Mouse (Mus musculus): ENCODE data around the gene Pecr.

Pecr gene

GRCm38 (mm10) chr1:72237007-72237775 is 46.9 kb downstream of the Pecr start:
- 7% methylated on average over 13 of the region's 13 CpGs for WGBS

GRCm38 (mm10) chr1:72236363-72237006 is 47.6 kb downstream of the Pecr start:
- WGBS: 0% methylated on average over 38 of the region's 50 CpGs

DNA sequence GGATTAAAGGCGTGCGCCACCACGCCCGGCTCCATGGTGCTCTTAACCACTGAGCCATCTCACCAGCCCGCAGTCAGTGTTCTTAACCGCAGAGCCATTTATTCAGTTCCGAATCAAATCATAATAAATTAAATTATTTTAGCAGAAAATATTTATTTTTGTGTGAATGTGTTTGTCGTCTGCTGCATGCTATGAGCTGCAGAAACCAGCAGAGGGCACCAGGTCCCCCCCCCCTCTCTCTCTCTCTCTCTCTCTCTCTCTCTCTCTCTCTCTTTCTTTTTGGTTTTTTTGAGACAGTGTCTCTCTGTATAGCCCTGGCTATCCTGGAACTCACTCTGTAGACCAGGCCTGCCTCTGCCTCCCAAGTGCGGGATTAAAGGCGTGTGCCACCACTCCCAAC is 51.5 kb downstream of the Pecr start:
- WGBS: 81% methylated on average over 10 of the region's 10 CpGs

DNA sequence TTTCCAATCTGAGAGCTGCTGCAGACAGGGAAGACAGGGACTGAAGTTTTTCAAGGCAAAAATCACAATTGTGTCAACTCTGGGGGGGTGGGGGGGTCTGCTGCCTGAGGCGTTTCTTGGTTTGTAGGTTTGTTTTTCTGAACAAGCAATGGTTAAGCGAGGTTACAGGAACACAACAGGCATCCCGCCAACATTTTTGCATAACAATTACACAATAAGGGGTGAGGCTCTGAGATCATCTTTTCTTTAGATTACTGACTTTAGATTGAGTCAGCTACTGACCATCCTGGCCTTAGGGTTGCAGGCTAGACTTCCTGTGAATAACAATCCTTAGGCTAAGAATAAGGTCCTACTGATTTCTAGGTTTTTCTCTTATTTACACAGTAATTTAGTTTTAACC is 55.1 kb downstream of the Pecr start:
- 31% methylated on average over 3 of the region's 3 CpGs for WGBS

DNA sequence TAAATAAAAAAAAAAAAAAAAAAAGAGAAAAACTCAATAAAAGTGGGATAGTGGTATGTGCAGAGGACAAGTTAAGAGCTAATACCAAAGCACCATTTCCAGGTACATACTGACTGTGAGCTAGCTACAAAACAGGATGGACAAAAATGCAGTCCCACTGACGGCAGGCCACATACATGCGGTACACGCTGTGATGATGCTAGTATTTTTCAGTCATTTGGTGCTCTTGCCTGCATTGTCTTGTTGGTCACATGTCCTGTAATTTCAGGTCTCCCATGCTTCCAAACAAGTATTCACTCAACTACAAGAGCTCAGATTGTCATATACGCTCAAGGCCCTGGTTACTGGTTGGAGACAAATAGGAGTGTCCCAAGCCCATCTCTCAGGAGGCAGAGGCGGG is 56.6 kb downstream of the Pecr start:
- 88% methylated on average over 5 of the region's 5 CpGs for WGBS

GRCm38 (mm10) chr1:72226887-72227481 is 57.1 kb downstream of the Pecr start:
- WGBS: 47% methylated on average over 4 of the region's 4 CpGs

DNA sequence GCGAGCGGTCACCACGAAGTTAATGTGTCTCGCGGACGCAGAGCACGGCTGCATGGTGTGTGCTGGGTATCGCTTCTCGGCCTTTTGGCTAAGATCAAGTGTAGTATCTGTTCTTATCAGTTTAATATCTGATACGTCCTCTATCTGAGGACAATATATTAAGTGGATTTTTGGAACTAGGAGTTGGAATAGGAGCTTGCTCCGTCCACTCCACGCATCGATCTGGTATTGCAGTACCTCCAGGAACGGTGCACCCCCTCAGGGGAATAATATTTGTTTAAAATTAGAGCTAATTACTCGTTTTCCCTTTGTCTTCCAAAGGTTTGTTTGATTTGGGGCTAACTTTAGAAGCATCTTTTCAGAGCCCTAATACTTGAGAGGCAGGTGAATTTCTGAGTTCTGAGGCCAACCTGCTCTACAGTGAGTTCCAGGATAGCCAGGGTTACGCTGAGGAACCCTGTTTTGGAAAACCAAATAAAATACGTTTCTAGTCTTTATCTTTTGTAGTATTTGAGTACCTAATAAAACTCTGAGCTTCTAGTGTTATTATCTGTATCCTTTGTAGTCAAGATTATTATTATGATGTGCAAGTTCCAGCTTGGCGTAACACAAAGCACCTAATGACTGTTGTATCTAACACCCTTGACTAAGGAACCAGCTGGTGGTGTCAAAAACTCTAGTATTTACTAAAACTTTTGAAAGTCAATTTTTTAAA is 57.8 kb downstream of the Pecr start:
- 6% methylated on average over 11 of the region's 18 CpGs for WGBS

DNA sequence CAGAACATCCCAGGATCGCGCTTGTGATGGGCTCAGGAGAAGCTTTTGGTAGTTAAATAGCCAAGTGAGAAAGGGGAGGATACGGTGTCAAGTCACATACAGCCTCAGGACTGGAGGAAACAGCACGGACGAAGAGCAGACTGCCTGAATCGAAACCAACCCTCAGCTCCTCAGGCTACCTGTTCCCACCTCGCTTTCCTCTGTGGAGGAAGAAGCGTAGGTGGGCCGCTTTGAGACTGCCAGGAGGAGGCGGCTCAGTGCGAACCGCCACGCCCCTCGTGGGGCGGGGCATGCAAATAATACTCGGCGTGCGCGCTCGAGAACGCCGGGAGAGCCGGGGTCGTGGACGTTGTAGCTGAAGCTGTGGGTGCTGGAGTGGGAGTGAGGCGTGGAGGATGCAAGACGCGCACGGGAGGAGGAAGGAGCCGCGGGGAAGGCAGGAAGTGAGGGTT is 58.4 kb downstream of the Pecr start:
- under 1% methylated on average over 25 of the region's 31 CpGs for WGBS

- WGBS: 20% methylated on average over 13 of the region's 13 CpGs
Measured at GRCm38 (mm10) chr1:72225054-72225718, 58.9 kb downstream of the Pecr start.

DNA sequence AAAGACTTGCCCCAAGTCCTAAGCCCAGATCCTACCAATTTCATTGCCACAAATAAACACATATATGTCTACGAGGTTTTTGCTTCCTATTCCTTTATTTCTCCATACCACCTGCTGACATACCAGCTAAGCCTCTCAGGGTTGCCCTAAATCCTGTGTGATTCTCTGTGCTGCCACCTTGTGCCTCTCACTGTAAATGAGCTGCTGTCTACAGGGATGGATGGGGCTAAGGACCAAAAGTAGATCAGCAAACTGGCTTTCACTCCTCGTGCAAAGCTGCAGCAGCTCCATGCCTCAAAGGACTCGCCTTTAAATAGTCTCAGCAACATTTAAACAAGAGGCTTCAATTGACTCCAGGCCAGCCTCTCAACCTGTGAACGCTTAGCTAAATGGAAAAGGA is 64.1 kb downstream of the Pecr start:
- 16% methylated on average over 4 of the region's 4 CpGs for WGBS

- WGBS: 74% methylated on average over 2 of the region's 2 CpGs
Measured at GRCm38 (mm10) chr1:72219116-72219515, 65.0 kb downstream of the Pecr start.

DNA sequence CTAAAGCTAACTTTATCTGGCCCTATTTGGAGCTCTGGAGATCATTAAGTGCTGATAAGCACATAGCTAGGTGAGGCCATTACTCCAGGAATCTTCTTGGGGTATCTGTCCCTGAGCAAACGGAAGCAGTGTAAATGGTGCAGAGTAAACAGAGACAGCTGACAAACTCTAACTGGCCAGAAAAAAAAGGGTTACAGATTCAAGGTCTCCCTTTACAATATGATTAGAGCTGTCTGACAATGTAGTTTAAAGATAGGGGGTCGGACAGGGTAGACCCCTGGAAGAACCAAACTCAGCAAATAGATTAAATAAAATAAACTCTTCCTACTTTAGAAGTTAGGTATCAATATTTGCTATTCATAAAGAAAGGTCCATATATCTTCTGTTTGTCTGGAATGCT is 65.5 kb downstream of the Pecr start:
- 83% methylated on average over 2 of the region's 2 CpGs for WGBS

DNA sequence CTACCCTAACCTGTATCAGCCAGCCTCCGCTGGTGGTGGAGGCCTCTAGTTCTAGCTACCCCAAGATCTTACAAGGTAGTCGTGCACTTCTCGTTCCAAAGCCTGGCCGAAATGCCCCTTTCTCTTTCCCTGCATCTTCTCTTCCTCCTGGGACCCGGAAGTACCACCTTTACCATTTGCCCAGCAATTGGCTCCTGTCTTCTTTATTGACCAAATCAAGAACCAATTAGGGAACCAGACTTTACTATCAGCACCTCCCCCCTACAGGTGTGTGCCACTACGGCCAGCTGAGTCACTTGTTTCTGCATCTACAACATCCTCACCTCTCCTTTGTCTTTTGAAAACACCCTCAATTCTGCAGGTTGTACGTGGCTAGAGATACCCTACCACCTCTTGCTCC is 67.4 kb downstream of the Pecr start:
- 93% methylated on average over 7 of the region's 7 CpGs for WGBS

DNA sequence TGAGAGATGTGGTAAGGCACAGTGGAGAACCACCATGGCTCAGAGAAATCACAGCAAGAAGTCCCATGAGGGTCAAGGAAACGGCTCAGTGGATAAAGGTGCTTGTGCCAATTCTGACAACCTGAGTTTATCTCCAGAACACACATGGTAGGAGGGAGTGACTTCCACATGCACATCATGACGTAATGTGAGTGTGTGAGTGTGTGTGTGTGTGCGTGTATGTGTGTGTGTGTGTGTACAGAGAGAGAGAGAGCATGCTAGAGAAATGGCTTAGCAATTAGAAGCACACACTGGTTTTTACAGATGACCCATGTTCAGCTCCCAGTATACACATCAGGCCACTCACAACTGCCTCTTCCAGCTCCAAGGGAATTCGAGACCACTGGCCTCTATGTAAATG is 68.9 kb downstream of the Pecr start:
- 88% methylated on average over 4 of the region's 4 CpGs for WGBS

DNA sequence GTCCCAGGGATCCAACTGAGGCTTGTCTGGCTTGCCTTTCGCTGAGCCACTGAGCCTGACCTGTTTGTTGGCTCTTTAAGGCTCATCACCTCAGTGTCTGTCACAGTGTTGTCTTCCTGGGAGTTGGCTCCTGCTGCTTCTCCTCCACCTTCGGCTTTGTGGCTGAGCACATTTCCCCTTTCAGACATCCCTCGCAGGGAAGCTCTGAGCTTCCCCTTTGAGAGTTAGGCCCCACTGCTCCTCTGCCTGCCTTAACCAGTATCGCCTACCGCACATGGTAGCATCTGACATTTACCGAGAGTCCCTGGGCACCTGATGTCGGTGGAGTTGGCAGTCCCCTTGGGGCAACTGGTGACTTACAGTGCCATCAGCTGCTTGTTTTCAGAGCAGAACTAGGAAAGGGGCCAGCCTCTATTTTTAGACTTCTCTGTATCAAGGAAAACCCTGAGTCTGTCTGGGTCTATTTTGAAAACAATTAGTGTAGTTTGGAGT is 69.6 kb downstream of the Pecr start:
- 43% methylated on average over 7 of the region's 7 CpGs for WGBS

DNA sequence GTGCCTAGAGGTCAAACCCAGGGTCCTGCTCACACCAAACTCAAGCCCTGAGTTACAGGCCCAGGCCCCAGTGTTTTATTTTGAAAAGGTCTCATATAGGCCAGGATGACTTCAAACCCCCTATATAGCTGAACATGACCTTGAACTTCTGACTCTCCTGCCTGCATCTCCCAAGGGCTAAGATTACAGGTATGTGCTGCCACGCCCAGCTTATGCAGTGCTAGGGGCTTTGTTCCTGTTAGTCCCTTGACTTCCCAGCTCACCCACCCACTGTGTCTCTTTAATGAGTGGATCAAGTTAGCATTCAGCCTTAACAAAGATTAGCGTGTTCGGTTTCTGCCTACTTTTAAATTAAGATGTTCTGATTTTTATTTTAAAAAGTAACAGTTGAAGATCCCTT is 70.2 kb downstream of the Pecr start:
- 94% methylated on average over 3 of the region's 3 CpGs for WGBS

- WGBS: under 1% methylated on average over 89 of the region's 89 CpGs
Measured at GRCm38 (mm10) chr1:72211701-72212699, 72.1 kb downstream of the Pecr start, which contains the start of gene Mreg. Mreg (minus strand) TSS chr1:72212307.

DNA sequence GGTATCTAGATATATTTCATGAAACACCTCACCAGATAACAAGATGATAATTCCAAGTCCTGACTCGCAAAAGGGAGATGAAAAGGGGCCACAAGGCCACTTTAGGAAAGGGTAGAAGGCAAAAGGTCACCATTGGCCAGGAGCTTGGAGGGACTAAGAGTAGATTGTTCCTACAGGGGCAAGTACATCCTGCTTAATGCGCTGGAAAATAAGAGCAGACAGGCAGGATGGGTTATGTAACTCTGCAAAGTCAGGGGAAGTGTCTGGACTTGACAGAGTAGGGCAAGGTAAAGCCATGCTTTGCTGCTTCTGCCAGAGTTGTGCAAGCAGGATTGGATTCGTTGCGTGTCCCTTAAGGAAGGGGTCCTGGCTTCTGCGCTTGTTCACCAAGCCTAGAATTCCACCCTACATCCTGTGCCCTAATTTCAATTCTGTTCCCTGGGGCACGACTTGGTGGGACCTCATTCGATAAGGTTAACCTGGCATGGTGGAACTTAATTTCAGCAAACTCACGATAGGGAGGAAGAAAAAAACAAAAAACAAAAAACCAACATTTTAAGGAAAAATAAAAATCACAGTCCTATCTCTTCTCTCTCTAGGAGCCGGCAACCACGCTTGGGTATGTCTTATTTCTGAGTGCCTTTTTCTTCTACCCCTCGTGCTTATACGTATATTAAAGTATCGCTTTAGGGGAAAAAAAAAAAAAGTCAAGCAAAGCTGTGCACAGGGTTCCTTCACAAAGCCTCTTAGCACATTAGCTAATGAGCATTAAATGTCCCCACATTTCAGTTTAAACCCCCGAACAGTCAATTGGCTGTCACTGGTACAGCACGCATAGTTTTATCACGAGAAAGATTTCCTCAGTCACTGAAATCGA is 73.1 kb downstream of the Pecr start:
- 25% methylated on average over 17 of the region's 17 CpGs for WGBS
